Mouse (Mus musculus) limb, embryonic 15.5 days (tissue): ENCODE measurements around the gene Crabp2. TPM values are rescaled to one million over a fixed set of nuclear protein-coding genes. Genes with fewer than 3 reads are reported as not detected.

Source experiments
- ATAC-seq: fragments of 200-750 bp; cut with Nextera tagmentation; 2 replicates; pipeline ENCODE4 v1.8.0; 2017; ENCODE audit warnings: low read depth, moderate TSS enrichment; ENCODE audit not compliant: insufficient number of reproducible peaks, low FRiP score, low TSS enrichment
- H3K27ac ChIP-seq: fragments of 300-500 bp; sonication (generic); 2 replicates; pipeline ENCODE4 v1.5.1; 2015; ENCODE audit warnings: moderate library complexity, mild to moderate bottlenecking, inconsistent platforms
- H3K27me3 ChIP-seq: fragments of 300-500 bp; sonication (generic); 2 replicates; pipeline ENCODE4 v1.6.1; 2015; ENCODE audit warnings: inconsistent platforms
- H3K36me3 ChIP-seq: fragments of 300-500 bp; sonication (generic); 2 replicates; pipeline ENCODE4 v1.6.1; 2015; ENCODE audit warnings: inconsistent platforms
- H3K4me1 ChIP-seq: fragments of 300-500 bp; sonication (generic); 2 replicates; pipeline ENCODE4 v1.6.1; 2015; ENCODE audit warnings: inconsistent platforms
- H3K4me2 ChIP-seq: fragments of 300-500 bp; sonication (generic); 2 replicates; pipeline ENCODE4 v1.6.1; 2015; ENCODE audit warnings: mild to moderate bottlenecking, inconsistent platforms
- H3K4me3 ChIP-seq: fragments of 300-500 bp; sonication (generic); 2 replicates; pipeline ENCODE4 v1.5.1; 2015; ENCODE audit warnings: mild to moderate bottlenecking, inconsistent platforms
- H3K9ac ChIP-seq: fragments of 300-500 bp; sonication (generic); 2 replicates; pipeline ENCODE4 v1.6.1; 2015; ENCODE audit warnings: inconsistent platforms
- H3K9me3 ChIP-seq: fragments of 300-500 bp; sonication (generic); 2 replicates; pipeline ENCODE4 v1.6.1; 2016; ENCODE audit warnings: inconsistent platforms
- WGBS: fragments of 180-500 bp; shearing (Covaris S2); methylation state at CpG from one replicate; pipeline ENCODE4 v1.1.7; 2015; 5-methylcytosine and 5-hydroxymethylcytosine counted together
- polyA plus RNA-seq: library from polyadenylated mRNA; unstranded; fragments of >200 nt; fragmentation: Nextera tagmentation; extraction: Ambion mirVana; gene quantifications from 2 replicates; pipeline ENCODE4 v1.2.1, GENCODE M21; 2015

Crabp2 gene
- polyA plus RNA-seq, 1 experiment from 2014 or later, result 274 TPM

DNA sequence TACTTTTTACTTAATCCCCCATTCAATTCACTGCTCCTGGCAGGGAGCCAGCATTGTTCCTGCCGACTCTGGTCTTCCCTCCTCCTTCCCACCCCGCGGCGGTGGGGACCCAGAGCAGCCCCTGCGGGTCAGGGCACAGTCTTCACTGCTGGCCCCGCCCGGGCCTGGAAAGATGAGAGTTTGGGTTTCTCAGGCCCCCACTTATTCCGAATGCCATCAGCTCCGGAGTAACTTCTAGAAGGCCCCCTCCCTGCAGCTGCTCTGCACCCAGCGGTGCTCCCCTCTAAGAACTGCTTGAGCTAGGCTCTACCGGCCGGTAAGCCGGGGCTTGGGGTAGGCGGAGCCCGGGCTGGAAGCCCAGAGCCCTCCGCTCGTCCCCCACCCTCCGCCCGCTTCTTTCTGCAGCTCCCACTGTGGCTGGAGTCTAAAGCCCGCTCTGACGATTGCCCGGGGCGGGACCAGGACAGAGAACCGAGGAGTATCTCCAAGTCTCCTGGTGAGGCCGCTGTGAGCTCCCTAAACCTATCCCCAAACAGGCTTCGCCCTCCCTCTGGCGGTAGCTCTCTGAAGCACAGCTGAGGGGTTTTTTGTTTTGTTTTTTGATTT lies 12.2 kb downstream of the Crabp2 start:
- WGBS, result under 1% methylated on average over 27 of the region's 27 CpGs
- ATAC-seq, result peak; percentile 96
- Histone ChIP-seq H3K4me3 (peak overlapping the region; percentile 44), H3K9me3 (no peaks in the 10 kb centered on the region), H3K4me2 (peak overlapping the region; percentile 78), H3K27me3 (no peaks in the 10 kb centered on the region), H3K27ac (peak overlapping the region; percentile 97), H3K36me3 (no peaks in the 10 kb centered on the region), H3K9ac (peak overlapping the region; percentile 39), H3K4me1 (peaks cover 36% of the 10 kb centered on the region)

- under 1% methylated on average over 21 of the region's 21 CpGs for WGBS
- Histone ChIP-seq H3K36me3 (no peaks in the 10 kb centered on the region), H3K27ac (peak overlapping the region; percentile 67; the same call in 1 of the 2 replicates), H3K4me1 (peaks cover 43% of the 10 kb centered on the region), H3K4me2 (peak overlapping the region; percentile 94), H3K4me3 (peak overlapping the region; percentile 52), H3K9me3 (no peaks in the 10 kb centered on the region), H3K9ac (no peak overlapping the region), H3K27me3 (peaks cover 36% of the 10 kb centered on the region)
- no peak for ATAC-seq
Measured at GRCm38 (mm10) chr3:87970184-87970938, 21.9 kb downstream of the Crabp2 start.

GRCm38 (mm10) chr3:87970939-87971488 lies 22.5 kb downstream of the Crabp2 start, which contains the start of gene Nes:
Nes (plus strand) TSS chr3:87971078.
- ATAC-seq, result peak; percentile 55
- Histone ChIP-seq H3K9me3 (no peaks in the 10 kb centered on the region), H3K9ac (peak within 1 kb of the TSS; percentile 62), H3K4me1 (peaks cover 43% of the 10 kb centered on the region), H3K4me3 (peak within 1 kb of the TSS; percentile 52), H3K4me2 (peak within 1 kb of the TSS; percentile 94), H3K36me3 (no peaks in the 10 kb centered on the region), H3K27ac (peak within 1 kb of the TSS; percentile 67), H3K27me3 (peaks cover 36% of the 10 kb centered on the region)
- under 1% methylated on average over 44 of the region's 44 CpGs for whole genome bisulfite sequencing

DNA sequence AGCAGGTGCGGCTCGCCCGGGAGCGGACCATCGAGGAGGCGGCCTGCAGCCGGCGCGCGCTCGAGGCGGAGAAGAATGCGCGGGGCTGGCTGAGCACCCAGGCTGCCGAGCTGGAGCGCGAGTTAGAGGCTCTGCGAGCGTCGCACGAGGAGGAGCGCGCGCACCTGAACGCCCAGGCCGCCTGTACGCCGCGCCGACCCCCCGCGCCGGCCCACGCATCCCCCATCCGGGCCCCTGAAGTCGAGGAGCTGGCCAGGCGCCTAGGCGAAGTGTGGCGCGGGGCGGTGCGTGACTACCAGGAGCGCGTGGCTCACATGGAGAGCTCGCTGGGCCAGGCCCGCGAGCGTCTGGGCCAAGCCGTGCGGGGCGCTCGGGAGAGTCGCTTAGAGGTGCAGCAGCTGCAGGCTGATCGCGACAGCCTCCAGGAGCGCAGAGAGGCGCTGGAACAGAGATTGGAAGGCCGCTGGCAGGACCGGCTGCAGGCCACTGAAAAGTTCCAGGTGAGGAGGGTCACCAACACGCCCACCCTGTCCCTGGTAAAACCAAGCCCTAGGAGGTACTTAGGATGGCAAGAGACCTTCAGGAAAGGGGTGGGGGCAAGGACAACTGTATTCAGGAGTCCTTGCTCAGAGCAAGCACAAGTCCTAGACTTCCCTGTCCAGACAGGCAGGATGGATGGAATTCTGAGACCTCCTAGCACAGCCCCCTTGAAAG lies 23.2 kb downstream of the Crabp2 start:
- 1% methylated on average over 55 of the region's 60 CpGs for WGBS
- Histone ChIP-seq H3K27me3 (peaks cover 36% of the 10 kb centered on the region), H3K4me2 (peak overlapping the region; percentile 94), H3K4me1 (peaks cover 43% of the 10 kb centered on the region), H3K9ac (peak overlapping the region; percentile 62), H3K9me3 (no peaks in the 10 kb centered on the region), H3K4me3 (peak overlapping the region; percentile 52), H3K36me3 (no peaks in the 10 kb centered on the region), H3K27ac (peak overlapping the region; percentile 67)
- no peak for ATAC-seq

DNA sequence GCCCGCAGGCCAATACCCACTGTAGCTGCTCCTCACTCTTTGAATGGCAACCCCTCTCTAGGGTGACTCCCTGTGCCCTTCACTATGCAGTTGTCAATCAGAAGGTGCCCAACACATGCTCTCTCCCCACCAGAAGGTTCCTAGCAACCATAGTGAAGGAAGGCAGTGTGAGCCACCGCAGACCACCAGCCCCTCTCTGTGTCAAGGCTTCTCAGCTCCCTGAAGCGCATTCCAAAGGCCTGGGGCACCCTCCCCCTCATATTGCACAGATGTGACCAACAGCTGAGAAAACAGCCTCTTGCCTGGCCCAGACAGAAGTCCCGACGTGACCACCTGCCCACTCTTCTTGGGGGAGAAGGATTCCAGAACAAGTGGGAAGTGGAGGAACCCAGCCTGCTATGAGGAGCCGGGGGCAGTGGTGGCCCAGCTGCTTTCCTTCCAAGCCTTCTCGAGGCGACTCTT lies 23.8 kb downstream of the Crabp2 start:
- Histone ChIP-seq H3K9me3 (no peaks in the 10 kb centered on the region), H3K9ac (no peak overlapping the region), H3K27me3 (peaks cover 36% of the 10 kb centered on the region), H3K4me1 (peaks cover 43% of the 10 kb centered on the region), H3K27ac (no peak overlapping the region), H3K4me2 (peak overlapping the region; percentile 94), H3K36me3 (no peaks in the 10 kb centered on the region), H3K4me3 (peak overlapping the region; percentile 52)
- 14% methylated on average over 8 of the region's 8 CpGs for WGBS
- no peak for ATAC-seq

GRCm38 (mm10) chr3:87972776-87973175 lies 24.3 kb downstream of the Crabp2 start:
- no peak for ATAC-seq
- H3K4me3 ChIP-seq, result peak overlapping the region; percentile 52
- H3K27me3 ChIP-seq, result peaks cover 36% of the 10 kb centered on the region
- H3K27ac ChIP-seq, result no peak overlapping the region
- H3K9me3 ChIP-seq, result no peaks in the 10 kb centered on the region
- peaks cover 43% of the 10 kb centered on the region for H3K4me1 ChIP-seq
- no peak overlapping the region for H3K9ac ChIP-seq
- WGBS, result 23% methylated on average over 5 of the region's 5 CpGs
- peak overlapping the region; percentile 94 for H3K4me2 ChIP-seq
- H3K36me3 ChIP-seq, result no peaks in the 10 kb centered on the region

DNA sequence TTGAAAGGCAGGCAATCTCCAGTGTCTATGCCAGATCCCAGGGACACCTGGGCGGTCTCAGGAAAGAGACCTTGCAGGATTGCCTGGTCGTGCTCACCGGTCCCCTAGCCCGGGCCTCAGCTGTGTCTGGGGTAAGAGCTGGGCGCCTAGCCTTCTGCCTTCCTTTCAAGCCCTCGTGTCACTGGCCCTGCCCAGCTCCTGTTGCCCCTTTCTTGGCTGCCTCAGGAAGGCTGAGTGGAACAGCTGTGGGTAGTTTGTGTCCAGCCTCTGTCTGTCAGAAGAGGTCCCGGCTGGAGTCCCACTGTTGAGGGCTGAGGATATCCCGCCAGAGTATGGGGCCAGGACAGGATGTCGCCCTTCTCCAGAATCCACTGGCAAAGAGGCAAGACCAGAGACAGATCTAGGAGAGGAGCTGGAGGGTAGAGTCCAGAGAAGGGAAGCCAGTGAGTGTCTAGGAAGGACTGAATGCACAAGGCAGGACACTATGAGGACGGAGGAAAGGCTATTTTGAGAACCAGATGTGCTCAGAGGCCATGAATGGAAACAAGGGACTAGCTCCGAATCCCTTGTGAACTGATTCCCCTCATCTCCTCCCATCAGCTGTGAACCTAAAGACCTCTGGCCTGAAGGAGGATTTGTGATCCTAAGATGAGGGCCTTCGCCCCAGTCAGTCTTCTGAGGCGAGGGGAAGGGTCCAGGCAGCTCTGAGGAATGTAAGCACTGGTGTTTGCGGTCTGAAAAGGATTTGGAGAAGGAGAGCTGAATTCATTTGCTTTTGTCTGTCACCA lies 25.3 kb downstream of the Crabp2 start:
- no peak overlapping the region for H3K27ac ChIP-seq
- peak overlapping the region; percentile 52 for H3K4me3 ChIP-seq

GRCm38 (mm10) chr3:87974381-87974987 lies 26.0 kb downstream of the Crabp2 start:
- Histone ChIP-seq H3K4me1 (peaks cover 43% of the 10 kb centered on the region), H3K4me2 (peak overlapping the region; percentile 94; the same call in 1 of the 2 replicates), H3K9me3 (no peaks in the 10 kb centered on the region), H3K4me3 (peak overlapping the region; percentile 52), H3K36me3 (no peaks in the 10 kb centered on the region), H3K27me3 (peaks cover 36% of the 10 kb centered on the region), H3K27ac (no peak overlapping the region), H3K9ac (no peak overlapping the region)
- 32% methylated on average over 12 of the region's 12 CpGs for WGBS
- no peak for ATAC-seq

More for the DNA sequence above, 25.3 kb downstream of the Crabp2 start:
- peaks cover 43% of the 10 kb centered on the region for H3K4me1 ChIP-seq
- ATAC-seq, result no peak
- H3K4me2 ChIP-seq, result peak overlapping the region; percentile 94
- 54% methylated on average over 14 of the region's 14 CpGs for WGBS
- H3K9ac ChIP-seq, result no peak overlapping the region
- H3K27me3 ChIP-seq, result peaks cover 36% of the 10 kb centered on the region
- H3K36me3 ChIP-seq, result no peaks in the 10 kb centered on the region
- no peaks in the 10 kb centered on the region for H3K9me3 ChIP-seq

GRCm38 (mm10) chr3:87979493-87979892 lies 31.0 kb downstream of the Crabp2 start:
- no peak overlapping the region for H3K4me2 ChIP-seq
- 87% methylated on average over 5 of the region's 5 CpGs for WGBS
- H3K9me3 ChIP-seq, result no peaks in the 10 kb centered on the region
- no peak overlapping the region for H3K4me3 ChIP-seq
- H3K27me3 ChIP-seq, result no peaks in the 10 kb centered on the region
- H3K4me1 ChIP-seq, result peaks cover 37% of the 10 kb centered on the region
- no peak overlapping the region for H3K27ac ChIP-seq
- no peaks in the 10 kb centered on the region for H3K36me3 ChIP-seq
- no peak for ATAC-seq
- H3K9ac ChIP-seq, result no peak overlapping the region

GRCm38 (mm10) chr3:87980085-87980484 lies 31.6 kb downstream of the Crabp2 start:
- no peak for ATAC-seq
- Histone ChIP-seq H3K27ac (no peak overlapping the region; the same call in 1 of the 2 replicates), H3K9ac (no peak overlapping the region), H3K9me3 (no peaks in the 10 kb centered on the region), H3K4me2 (no peak overlapping the region), H3K36me3 (no peaks in the 10 kb centered on the region), H3K4me3 (no peak overlapping the region), H3K4me1 (peaks cover 35% of the 10 kb centered on the region), H3K27me3 (no peaks in the 10 kb centered on the region)
- WGBS, result 50% methylated on average over 3 of the region's 3 CpGs

DNA sequence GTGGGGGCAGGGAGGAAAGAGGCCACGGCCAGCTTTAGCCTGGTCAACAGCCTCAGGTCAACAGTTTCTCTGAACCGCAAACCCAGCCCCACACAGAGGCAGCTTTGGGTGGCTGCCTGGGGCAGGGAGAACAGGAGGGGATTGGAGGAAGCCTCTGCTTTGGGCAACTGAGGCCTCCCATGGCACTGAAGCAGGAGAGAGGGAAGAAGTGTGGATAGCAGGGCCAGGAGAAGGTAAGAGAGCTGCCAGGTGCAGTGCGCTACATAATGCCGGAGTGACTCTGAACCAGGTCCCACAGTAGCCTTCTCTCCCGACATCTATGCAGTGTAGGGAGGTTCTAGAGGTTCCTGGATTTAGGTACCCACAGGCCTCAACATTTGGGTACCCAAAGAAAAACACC lies 32.3 kb downstream of the Crabp2 start:
- Histone ChIP-seq H3K9me3 (no peaks in the 10 kb centered on the region), H3K4me1 (peaks cover 39% of the 10 kb centered on the region), H3K27me3 (no peaks in the 10 kb centered on the region), H3K4me2 (no peak overlapping the region), H3K9ac (no peak overlapping the region), H3K27ac (no peak overlapping the region; the same call in 1 of the 2 replicates), H3K36me3 (no peaks in the 10 kb centered on the region), H3K4me3 (no peak overlapping the region)
- 62% methylated on average over 5 of the region's 5 CpGs for WGBS
- no peak for ATAC-seq
